Mouse (Mus musculus) heart, embryonic 12.5 days (tissue): ENCODE data around the gene Ntn3. TPM values are rescaled to one million over a fixed set of nuclear protein-coding genes. Genes with fewer than 3 reads are reported as not detected.

ENCODE experiments used
- ATAC-seq: fragments of 200-750 bp; cut with Nextera tagmentation; 2 replicates; pipeline ENCODE4 v1.8.0; 2017; ENCODE audit warnings: moderate TSS enrichment, moderate library complexity; ENCODE audit not compliant: insufficient number of reproducible peaks, low FRiP score
- H3K27ac ChIP-seq: fragments of 300-500 bp; sonication (generic); 2 replicates; pipeline ENCODE4 v1.5.1; 2016; ENCODE audit warnings: mild to moderate bottlenecking, moderate library complexity; ENCODE audit not compliant: poor library complexity, severe bottlenecking
- H3K27me3 ChIP-seq: fragments of 300-500 bp; sonication (generic); replicated peaks from 2 replicates; pipeline ENCODE4 v1.6.1; 2016; ENCODE audit warnings: mild to moderate bottlenecking, moderate library complexity
- H3K36me3 ChIP-seq: fragments of 300-500 bp; sonication (generic); 2 replicates; pipeline ENCODE4 v1.6.1; 2016; ENCODE audit warnings: mild to moderate bottlenecking, moderate library complexity
- H3K4me1 ChIP-seq: fragments of 300-500 bp; sonication (generic); replicated peaks from 2 replicates; pipeline ENCODE4 v1.6.1; 2016; ENCODE audit warnings: mild to moderate bottlenecking
- H3K4me2 ChIP-seq: fragments of 300-500 bp; sonication (generic); 2 replicates; pipeline ENCODE4 v1.6.1; 2016; ENCODE audit warnings: mild to moderate bottlenecking, moderate library complexity
- H3K4me3 ChIP-seq: fragments of 300-500 bp; sonication (generic); 2 replicates; pipeline ENCODE4 v1.5.1; 2016; ENCODE audit warnings: mild to moderate bottlenecking
- H3K9ac ChIP-seq: fragments of 300-500 bp; sonication (generic); 2 replicates; pipeline ENCODE4 v1.6.1; 2016; ENCODE audit warnings: mild to moderate bottlenecking, moderate library complexity
- H3K9me3 ChIP-seq: fragments of 300-500 bp; sonication (generic); replicated peaks from 2 replicates; pipeline ENCODE4 v1.6.1; 2016; ENCODE audit warnings: mild to moderate bottlenecking, moderate library complexity
- WGBS: fragments of 180-500 bp; shearing (Covaris S2); methylation state at CpG from one replicate; pipeline ENCODE4 v1.1.7; 2016; 5-methylcytosine and 5-hydroxymethylcytosine counted together
- polyA plus RNA-seq: library from polyadenylated mRNA; unstranded; fragments of >200 nt; fragmentation: Nextera tagmentation; extraction: Ambion mirVana; gene quantifications from 2 replicates; pipeline ENCODE4 v1.2.1, GENCODE M21; 2016

Ntn3 gene
- polyA plus RNA-seq, 1 experiment from 2014 or later, result 2.0 TPM

- no peaks in the 10 kb centered on the region for H3K9me3 ChIP-seq
- no peak overlapping the region for H3K9ac ChIP-seq
- no peak for ATAC-seq
- H3K4me2 ChIP-seq, result no peak overlapping the region
- H3K4me3 ChIP-seq, result no peak overlapping the region
- no peak overlapping the region for H3K27ac ChIP-seq
- peaks cover 95% of the 10 kb centered on the region for H3K36me3 ChIP-seq
- H3K27me3 ChIP-seq, result no peaks in the 10 kb centered on the region
- H3K4me1 ChIP-seq, result no peaks in the 10 kb centered on the region
- 85% methylated on average over 8 of the region's 8 CpGs for WGBS
Measured at GRCm38 (mm10) chr17:24226721-24227120, 17.4 kb upstream of the Ntn3 start.

GRCm38 (mm10) chr17:24225851-24226250 is 16.5 kb upstream of the Ntn3 start:
- Histone ChIP-seq H3K27me3 (no peaks in the 10 kb centered on the region), H3K4me1 (peaks cover 4% of the 10 kb centered on the region), H3K4me2 (no peak overlapping the region), H3K36me3 (peaks cover 86% of the 10 kb centered on the region), H3K27ac (peak overlapping the region; percentile 25; the same call in 1 of the 2 replicates), H3K9ac (no peak overlapping the region), H3K4me3 (no peak overlapping the region), H3K9me3 (no peaks in the 10 kb centered on the region)
- WGBS, result 71% methylated on average over 5 of the region's 5 CpGs
- ATAC-seq, result peak; percentile 88

- 0 out of 2 replicates have a peak overlapping the region, but pooled peaks have one; percentile 15 for H3K27ac ChIP-seq
- H3K36me3 ChIP-seq, result peaks cover 75% of the 10 kb centered on the region
- H3K4me3 ChIP-seq, result no peak overlapping the region
- H3K9ac ChIP-seq, result no peak overlapping the region
- no peaks in the 10 kb centered on the region for H3K27me3 ChIP-seq
- no peak overlapping the region for H3K4me2 ChIP-seq
- H3K4me1 ChIP-seq, result peaks cover 8% of the 10 kb centered on the region
- 90% methylated on average over 10 of the region's 10 CpGs for WGBS
- ATAC-seq, result no peak
- H3K9me3 ChIP-seq, result no peaks in the 10 kb centered on the region
Measured at GRCm38 (mm10) chr17:24224741-24225140, 15.4 kb upstream of the Ntn3 start.

- Histone ChIP-seq H3K4me3 (no peak overlapping the region), H3K4me1 (peaks cover 14% of the 10 kb centered on the region), H3K4me2 (no peak overlapping the region), H3K9me3 (no peaks in the 10 kb centered on the region), H3K9ac (no peak overlapping the region), H3K27me3 (no peaks in the 10 kb centered on the region), H3K36me3 (peaks cover 65% of the 10 kb centered on the region), H3K27ac (no peak overlapping the region)
- 89% methylated on average over 5 of the region's 5 CpGs for WGBS
- no peak for ATAC-seq
Measured at GRCm38 (mm10) chr17:24223513-24223912, 14.2 kb upstream of the Ntn3 start.

- no peak for ATAC-seq
- H3K9me3 ChIP-seq, result no peaks in the 10 kb centered on the region
- H3K27me3 ChIP-seq, result no peaks in the 10 kb centered on the region
- H3K27ac ChIP-seq, result no peak overlapping the region
- H3K4me3 ChIP-seq, result no peak overlapping the region
- H3K36me3 ChIP-seq, result peaks cover 65% of the 10 kb centered on the region
- H3K9ac ChIP-seq, result no peak overlapping the region
- WGBS, result 79% methylated on average over 6 of the region's 6 CpGs
- H3K4me1 ChIP-seq, result peaks cover 14% of the 10 kb centered on the region
- no peak overlapping the region for H3K4me2 ChIP-seq
Measured at GRCm38 (mm10) chr17:24222653-24223052, 13.3 kb upstream of the Ntn3 start.

GRCm38 (mm10) chr17:24220435-24221411 is 11.4 kb upstream of the Ntn3 start, which contains the start of gene Tedc2:
TSS of gene Tedc2 (minus strand) at chr17:24220851.
- Histone ChIP-seq H3K4me1 (peaks cover 14% of the 10 kb centered on the region), H3K9me3 (no peaks in the 10 kb centered on the region), H3K36me3 (peaks cover 61% of the 10 kb centered on the region), H3K27me3 (no peaks in the 10 kb centered on the region), H3K4me2 (peak within 1 kb of the TSS; percentile 81), H3K27ac (peak within 1 kb of the TSS; percentile 33), H3K9ac (peak within 1 kb of the TSS; percentile 77), H3K4me3 (peak within 1 kb of the TSS; percentile 74)
- peak; percentile 92 for ATAC-seq
- WGBS, result 2% methylated on average over 41 of the region's 41 CpGs

GRCm38 (mm10) chr17:24216836-24217235 is 7.5 kb upstream of the Ntn3 start:
- ATAC-seq, result no peak
- Histone ChIP-seq H3K9ac (no peak overlapping the region), H3K36me3 (peaks cover 33% of the 10 kb centered on the region), H3K4me2 (no peak overlapping the region), H3K27me3 (no peaks in the 10 kb centered on the region), H3K27ac (no peak overlapping the region), H3K4me3 (no peak overlapping the region), H3K4me1 (peaks cover 19% of the 10 kb centered on the region), H3K9me3 (no peaks in the 10 kb centered on the region)
- WGBS, result 79% methylated on average over 4 of the region's 4 CpGs

GRCm38 (mm10) chr17:24213186-24213585 is 3.9 kb upstream of the Ntn3 start:
- no peak for ATAC-seq
- Histone ChIP-seq H3K4me1 (peaks cover 33% of the 10 kb centered on the region), H3K9ac (no peak overlapping the region), H3K4me3 (no peak overlapping the region), H3K4me2 (no peak overlapping the region), H3K9me3 (no peaks in the 10 kb centered on the region), H3K27me3 (peaks cover 13% of the 10 kb centered on the region), H3K36me3 (peaks cover 29% of the 10 kb centered on the region), H3K27ac (no peak overlapping the region)
- 73% methylated on average over 6 of the region's 6 CpGs for WGBS

GRCm38 (mm10) chr17:24212441-24213018 is 3.2 kb upstream of the Ntn3 start:
- H3K9ac ChIP-seq, result no peak overlapping the region
- H3K4me1 ChIP-seq, result peaks cover 39% of the 10 kb centered on the region
- no peaks in the 10 kb centered on the region for H3K9me3 ChIP-seq
- peak overlapping the region; percentile 50; the same call in 1 of the 2 replicates for H3K4me3 ChIP-seq
- peak overlapping the region; percentile 83 for H3K4me2 ChIP-seq
- no peak for ATAC-seq
- 37% methylated on average over 5 of the region's 5 CpGs for WGBS
- peaks cover 23% of the 10 kb centered on the region for H3K36me3 ChIP-seq
- no peak overlapping the region for H3K27ac ChIP-seq
- H3K27me3 ChIP-seq, result peaks cover 20% of the 10 kb centered on the region

- Histone ChIP-seq H3K27ac (no peak overlapping the region), H3K4me2 (peak overlapping the region; percentile 83), H3K9ac (peak overlapping the region; percentile 71), H3K4me1 (peaks cover 46% of the 10 kb centered on the region), H3K9me3 (no peaks in the 10 kb centered on the region), H3K36me3 (peaks cover 19% of the 10 kb centered on the region), H3K27me3 (peaks cover 27% of the 10 kb centered on the region), H3K4me3 (peak overlapping the region; percentile 50)
- no peak for ATAC-seq
- WGBS, result 2% methylated on average over 37 of the region's 37 CpGs
Measured at GRCm38 (mm10) chr17:24211631-24212440, 2.5 kb upstream of the Ntn3 start.
